Mouse (Mus musculus) spleen, postnatal 10 days (tissue): ENCODE results near the gene Sel1l.
A peak's percentile ranks its signal among the peaks of the same experiment; 100 is the strongest.

Experiments used
- DNase-seq, 2 experiments: peaks; one replicate each; pipeline ENCODE4 v3.0.0; 2021 to 2022; ENCODE audit warnings: low spot score in 2 of 2

The Sel1l gene

GRCm38 (mm10) chr12:91779004-91779365 is 70.0 kb downstream of the Sel1l start:
- DNase-seq, result peak; percentile 60 to 76

- no peak for DNase-seq
Observed at GRCm38 (mm10) chr12:91778211-91779003, 70.5 kb downstream of the Sel1l start.

- no peak for DNase-seq
Observed at GRCm38 (mm10) chr12:91776342-91776741, 72.6 kb downstream of the Sel1l start.

GRCm38 (mm10) chr12:91774811-91775284 is 74.1 kb downstream of the Sel1l start:
- no peak for DNase-seq

GRCm38 (mm10) chr12:91768871-91769270 is 80.1 kb downstream of the Sel1l start:
- DNase-seq, result no peak

GRCm38 (mm10) chr12:91768176-91768575 is 80.8 kb downstream of the Sel1l start:
- no peak for DNase-seq

GRCm38 (mm10) chr12:91766338-91767107 is 82.4 kb downstream of the Sel1l start:
- DNase-seq, result peak in 1 of 2 experiments; percentile 68

- peak in 1 of 2 experiments; percentile 43 for DNase-seq
Observed at GRCm38 (mm10) chr12:91765504-91765903, 83.5 kb downstream of the Sel1l start.

GRCm38 (mm10) chr12:91765054-91765453 is 83.9 kb downstream of the Sel1l start:
- DNase-seq, result no peak

- DNase-seq, result no peak
Observed at GRCm38 (mm10) chr12:91764471-91764870, 84.5 kb downstream of the Sel1l start.

- DNase-seq, result no peak
Observed at GRCm38 (mm10) chr12:91759836-91760235, 89.1 kb downstream of the Sel1l start.

GRCm38 (mm10) chr12:91757854-91758562 is 90.9 kb downstream of the Sel1l start:
- no peak for DNase-seq

- DNase-seq, result peak in 1 of 2 experiments; percentile 46
Observed at GRCm38 (mm10) chr12:91756562-91757166, 92.3 kb downstream of the Sel1l start.
